Mouse (Mus musculus) 416B (cell line): ENCODE measurements around the gene Gm20747.
"Not testable (repeated sequence)": the region's sequence is repeated elsewhere in the genome, so short reads cannot be mapped to it uniquely, and the experiment has no call there.

ENCODE experiments used
- DNase-seq: peaks from one replicate; pipeline ENCODE4 v3.0.0; 2011; ENCODE audit warnings: low read depth

Gm20747 gene

DNA sequence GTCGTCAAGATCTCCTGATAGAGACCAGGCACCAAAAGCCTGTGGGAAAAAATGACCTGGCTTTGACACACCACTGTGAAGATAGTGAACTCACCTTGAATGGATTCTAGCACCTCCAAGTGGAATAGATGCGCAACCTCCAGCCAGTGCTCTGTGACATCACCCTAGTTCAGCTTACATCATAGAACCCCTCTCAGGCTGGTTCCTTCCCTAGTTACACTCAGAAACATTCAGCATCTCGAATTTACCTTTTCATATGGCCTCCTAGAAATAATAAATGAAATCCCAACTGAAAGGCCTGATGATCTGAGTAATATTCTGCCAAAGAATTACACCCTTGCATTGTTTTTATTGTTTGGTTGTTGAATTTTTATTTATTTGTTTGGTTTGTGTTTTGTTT lies at the start of gene Gm20747:
Gene Gm20747 (minus strand): TSS at position 101 of the 400 bp plus-strand sequence.
- DNase-seq: not testable (repeated sequence)
